In genomic region chr10:28164746-28165145, GRCm38 (mm10) we compare ENCODE assay signal across 22 mouse cellular contexts.
DNase-seq lines count a peak whose midpoint lies in the region; ATAC-seq lines count a peak whose summit lies in the region.
"Had no signal": no experiment of that assay in that cellular context is flagged by ENCODE, and none has a peak within 500 bp of the region (broad histone marks: within the 10 kb centered on the region; RNA-seq: fewer than 3 reads in every experiment).

No protein-coding gene starts in this region.

- no peak overlapping the region for H3K9ac ChIP-seq in hindbrain, embryonic 15.5 days
- no peak overlapping the region for H3K9ac ChIP-seq in hindbrain, embryonic 12.5 days
- H3K9ac ChIP-seq in limb, embryonic 13.5 days = no peak overlapping the region
- no peak overlapping the region for H3K9ac ChIP-seq in stomach, embryonic 16.5 days (ENCODE audit: low read length)
- H3K9ac ChIP-seq: embryonic facial prominence, embryonic 13.5 days; forebrain, embryonic 12.5 days; forebrain, embryonic 15.5 days; heart, embryonic 15.5 days had no signal

- H3K27ac ChIP-seq in hindbrain, embryonic 15.5 days (replicated peaks) = no peak overlapping the region
- no peak overlapping the region for H3K27ac ChIP-seq in hindbrain, embryonic 12.5 days
- H3K27ac ChIP-seq in limb, embryonic 13.5 days = 0 out of 2 replicates have a peak overlapping the region, but pooled peaks have one; percentile 6
- H3K27ac ChIP-seq in limb, embryonic 10.5 days = no peak overlapping the region
- peak overlapping the region; percentile 55; the same call in 1 of the 2 replicates for H3K27ac ChIP-seq in stomach, embryonic 16.5 days (ENCODE audit: low read length)
- no peak overlapping the region for H3K27ac ChIP-seq in embryonic facial prominence, embryonic 10.5 days (replicated peaks)
- H3K27ac ChIP-seq: forebrain, embryonic 12.5 days; forebrain, embryonic 15.5 days; heart, embryonic 10.5 days; heart, embryonic 15.5 days had no signal

- H3K27me3 ChIP-seq in hindbrain, embryonic 15.5 days = no peaks in the 10 kb centered on the region
- H3K27me3 ChIP-seq in hindbrain, embryonic 12.5 days = no peaks in the 10 kb centered on the region
- no peaks in the 10 kb centered on the region for H3K27me3 ChIP-seq in limb, embryonic 13.5 days
- no peaks in the 10 kb centered on the region for H3K27me3 ChIP-seq in limb, embryonic 10.5 days (ENCODE audit: low read depth, poor library complexity, severe bottlenecking)
- no peaks in the 10 kb centered on the region for H3K27me3 ChIP-seq in stomach, embryonic 16.5 days (ENCODE audit: control insufficient read depth, insufficient read depth, low read length)
- no peaks in the 10 kb centered on the region for H3K27me3 ChIP-seq in embryonic facial prominence, embryonic 10.5 days (replicated peaks; ENCODE audit: low read depth, poor library complexity, severe bottlenecking)
- H3K27me3 ChIP-seq: CH12.LX; embryonic facial prominence, embryonic 13.5 days; forebrain, embryonic 12.5 days; forebrain, embryonic 15.5 days; heart, embryonic 15.5 days; Patski had no signal

- no peak overlapping the region for H3K4me2 ChIP-seq in hindbrain, embryonic 15.5 days
- H3K4me2 ChIP-seq in hindbrain, embryonic 12.5 days (replicated peaks) = no peak overlapping the region
- H3K4me2 ChIP-seq in limb, embryonic 13.5 days (replicated peaks) = no peak overlapping the region
- no peak overlapping the region; the same call in 1 of the 2 replicates for H3K4me2 ChIP-seq in stomach, embryonic 16.5 days (ENCODE audit: low read depth, low read length)
- H3K4me2 ChIP-seq: embryonic facial prominence, embryonic 13.5 days; forebrain, embryonic 12.5 days; forebrain, embryonic 15.5 days; heart, embryonic 15.5 days had no signal

- ATAC-seq in hindbrain, embryonic 15.5 days (ENCODE audit: low FRiP score, low read depth) = peak; percentile 27; the same call in 1 of the 2 replicates
- ATAC-seq in hindbrain, embryonic 12.5 days (ENCODE audit: low FRiP score) = no peak
- no peak for ATAC-seq in limb, embryonic 13.5 days (ENCODE audit: low FRiP score, low read depth)
- ATAC-seq in stomach, embryonic 16.5 days (ENCODE audit: insufficient read depth, low FRiP score) = no peak
- ATAC-seq: forebrain, embryonic 15.5 days; intestine, postnatal 0 days; Patski had no signal

- peak; percentile 50 to 52 for DNase-seq in cerebellum, postnatal 14 days
- DNase-seq in cerebellum, adult 9-11 months = no peak
- DNase-seq in limb, embryonic 10.5 days (ENCODE audit: low spot score) = no peak
- DNase-seq in embryonic facial prominence, embryonic 10.5 days (ENCODE audit: low spot score) = no peak
- DNase-seq: B cell, adult 2 months; cerebellum, adult 18-20 months; cerebellum, adult 9-10 months; gastrocnemius, postnatal 25 days had no signal

- H3K4me3 ChIP-seq in hindbrain, embryonic 15.5 days = no peak overlapping the region
- no peak overlapping the region for H3K4me3 ChIP-seq in hindbrain, embryonic 12.5 days
- H3K4me3 ChIP-seq in limb, embryonic 13.5 days = no peak overlapping the region
- H3K4me3 ChIP-seq in limb, embryonic 10.5 days = no peak overlapping the region
- H3K4me3 ChIP-seq in stomach, embryonic 16.5 days (replicated peaks; ENCODE audit: low read length) = no peak overlapping the region
- H3K4me3 ChIP-seq in embryonic facial prominence, embryonic 10.5 days = no peak overlapping the region
- H3K4me3 ChIP-seq: embryonic facial prominence, embryonic 13.5 days; erythroblast, embryonic 14.5 days; forebrain, embryonic 12.5 days; forebrain, embryonic 15.5 days; heart, embryonic 10.5 days; heart, embryonic 15.5 days had no signal

- H3K9me3 ChIP-seq in hindbrain, embryonic 15.5 days = no peaks in the 10 kb centered on the region
- H3K9me3 ChIP-seq in hindbrain, embryonic 12.5 days (replicated peaks) = no peaks in the 10 kb centered on the region
- no peaks in the 10 kb centered on the region for H3K9me3 ChIP-seq in limb, embryonic 13.5 days
- H3K9me3 ChIP-seq in limb, embryonic 10.5 days (replicated peaks) = no peaks in the 10 kb centered on the region
- H3K9me3 ChIP-seq in stomach, embryonic 16.5 days (replicated peaks; ENCODE audit: control insufficient read depth, low read length) = no peaks in the 10 kb centered on the region
- H3K9me3 ChIP-seq in embryonic facial prominence, embryonic 10.5 days = no peaks in the 10 kb centered on the region
- H3K9me3 ChIP-seq: embryonic facial prominence, embryonic 13.5 days; forebrain, embryonic 12.5 days; forebrain, embryonic 15.5 days; G1E; heart, embryonic 10.5 days; heart, embryonic 15.5 days had no signal

- H3K36me3 ChIP-seq in hindbrain, embryonic 15.5 days = no peaks in the 10 kb centered on the region
- no peaks in the 10 kb centered on the region for H3K36me3 ChIP-seq in hindbrain, embryonic 12.5 days
- H3K36me3 ChIP-seq in limb, embryonic 13.5 days = no peaks in the 10 kb centered on the region
- no peaks in the 10 kb centered on the region for H3K36me3 ChIP-seq in limb, embryonic 10.5 days
- H3K36me3 ChIP-seq in stomach, embryonic 16.5 days (ENCODE audit: control insufficient read depth, insufficient read depth, low read length) = no peaks in the 10 kb centered on the region
- H3K36me3 ChIP-seq in embryonic facial prominence, embryonic 10.5 days (replicated peaks) = no peaks in the 10 kb centered on the region
- H3K36me3 ChIP-seq: embryonic facial prominence, embryonic 13.5 days; forebrain, embryonic 12.5 days; forebrain, embryonic 15.5 days; G1E; heart, embryonic 10.5 days; heart, embryonic 15.5 days had no signal

- peaks cover 8% of the 10 kb centered on the region for H3K4me1 ChIP-seq in hindbrain, embryonic 15.5 days (replicated peaks)
- 0 out of 2 replicates have a peak, but pooled peaks cover 5% of the 10 kb centered on the region for H3K4me1 ChIP-seq in hindbrain, embryonic 12.5 days
- peaks cover 20% of the 10 kb centered on the region for H3K4me1 ChIP-seq in limb, embryonic 13.5 days
- H3K4me1 ChIP-seq in limb, embryonic 10.5 days = peaks cover 14% of the 10 kb centered on the region; the same call in 1 of the 2 replicates
- peaks cover 22% of the 10 kb centered on the region for H3K4me1 ChIP-seq in stomach, embryonic 16.5 days (ENCODE audit: control insufficient read depth, insufficient read depth, low read length)
- peaks cover 3% of the 10 kb centered on the region; the same call in 1 of the 2 replicates for H3K4me1 ChIP-seq in embryonic facial prominence, embryonic 10.5 days

Comparison
In these comparisons a context has a peak if more than half of its experiments do, and no peak if none do; other contexts are left out.
1. DNase-seq: peak in cerebellum, postnatal 14 days (2 of 2); none in cerebellum, adult 9-11 months (single experiment), limb, embryonic 10.5 days (single experiment) and embryonic facial prominence, embryonic 10.5 days (single experiment).
2. H3K27ac ChIP-seq: peak in limb, embryonic 13.5 days (single experiment) and stomach, embryonic 16.5 days (single experiment); none in hindbrain, embryonic 15.5 days (single experiment), hindbrain, embryonic 12.5 days (single experiment), limb, embryonic 10.5 days (single experiment) and embryonic facial prominence, embryonic 10.5 days (single experiment).